Mouse (Mus musculus) neural tube, embryonic 15.5 days (tissue): ENCODE data around the gene B4galnt4. TPM values are rescaled to one million over a fixed set of nuclear protein-coding genes. Genes with fewer than 3 reads are reported as not detected.
A peak's percentile ranks its signal among the peaks of the same experiment; 100 is the strongest.
"Not testable (repeated sequence)": the region's sequence is repeated elsewhere in the genome, so short reads cannot be mapped to it uniquely, and the experiment has no call there.

Experiments
- ATAC-seq: fragments of 200-750 bp; cut with Nextera tagmentation; 2 replicates; pipeline ENCODE4 v1.8.0; 2017; ENCODE audit warnings: mild to moderate bottlenecking, moderate TSS enrichment, moderate library complexity; ENCODE audit not compliant: low FRiP score
- H3K27ac ChIP-seq: fragments of 300-500 bp; sonication (generic); replicated peaks from 2 replicates; pipeline ENCODE4 v1.5.1; 2015; ENCODE audit warnings: mild to moderate bottlenecking, inconsistent platforms
- H3K27me3 ChIP-seq: fragments of 300-500 bp; sonication (generic); replicated peaks from 2 replicates; pipeline ENCODE4 v1.6.1; 2015; ENCODE audit warnings: inconsistent platforms
- H3K36me3 ChIP-seq: fragments of 300-500 bp; sonication (generic); 2 replicates; pipeline ENCODE4 v1.6.1; 2015; ENCODE audit warnings: inconsistent platforms
- H3K4me1 ChIP-seq: fragments of 300-500 bp; sonication (generic); 2 replicates; pipeline ENCODE4 v1.6.1; 2015; ENCODE audit warnings: inconsistent platforms
- H3K4me2 ChIP-seq: fragments of 300-500 bp; sonication (generic); 2 replicates; pipeline ENCODE4 v1.6.1; 2015; ENCODE audit warnings: inconsistent platforms, mild to moderate bottlenecking, moderate library complexity
- H3K4me3 ChIP-seq: fragments of 300-500 bp; sonication (generic); replicated peaks from 2 replicates; pipeline ENCODE4 v1.5.1; 2015; ENCODE audit warnings: mild to moderate bottlenecking, inconsistent platforms
- H3K9ac ChIP-seq: fragments of 300-500 bp; sonication (generic); replicated peaks from 2 replicates; pipeline ENCODE4 v1.6.1; 2015; ENCODE audit warnings: mild to moderate bottlenecking, inconsistent platforms
- H3K9me3 ChIP-seq: fragments of 300-500 bp; sonication (generic); replicated peaks from 2 replicates; pipeline ENCODE4 v1.6.1; 2016; ENCODE audit warnings: inconsistent platforms
- WGBS: fragments of 180-500 bp; shearing (Covaris S2); methylation state at CpG from one replicate; pipeline ENCODE4 v1.1.7; 2015; ENCODE audit warnings: mixed read lengths; 5-methylcytosine and 5-hydroxymethylcytosine counted together
- polyA plus RNA-seq: library from polyadenylated mRNA; unstranded; fragments of >200 nt; fragmentation: Nextera tagmentation; extraction: Ambion mirVana; gene quantifications from 2 replicates; pipeline ENCODE4 v1.2.1, GENCODE M21; 2015

The B4galnt4 gene
- polyA plus RNA-seq = 39.3 and 51.2 TPM in 2 replicates

GRCm38 (mm10) chr7:141060426-141061242 is at the start of gene B4galnt4:
Gene B4galnt4 (plus strand): TSS chr7:141061104.
- no peaks in the 10 kb centered on the region for H3K9me3 ChIP-seq
- peak within 1 kb of the TSS; percentile 72 for H3K4me2 ChIP-seq
- H3K27ac ChIP-seq = peak within 1 kb of the TSS; percentile 92
- WGBS = 1% methylated on average over 70 of the region's 72 CpGs
- ATAC-seq = peak; percentile 99
- H3K36me3 ChIP-seq = peaks cover 25% of the 10 kb centered on the region
- peaks cover 39% of the 10 kb centered on the region for H3K4me1 ChIP-seq
- H3K4me3 ChIP-seq = peak within 1 kb of the TSS; percentile 85
- no peaks in the 10 kb centered on the region for H3K27me3 ChIP-seq
- peak within 1 kb of the TSS; percentile 98 for H3K9ac ChIP-seq

DNA sequence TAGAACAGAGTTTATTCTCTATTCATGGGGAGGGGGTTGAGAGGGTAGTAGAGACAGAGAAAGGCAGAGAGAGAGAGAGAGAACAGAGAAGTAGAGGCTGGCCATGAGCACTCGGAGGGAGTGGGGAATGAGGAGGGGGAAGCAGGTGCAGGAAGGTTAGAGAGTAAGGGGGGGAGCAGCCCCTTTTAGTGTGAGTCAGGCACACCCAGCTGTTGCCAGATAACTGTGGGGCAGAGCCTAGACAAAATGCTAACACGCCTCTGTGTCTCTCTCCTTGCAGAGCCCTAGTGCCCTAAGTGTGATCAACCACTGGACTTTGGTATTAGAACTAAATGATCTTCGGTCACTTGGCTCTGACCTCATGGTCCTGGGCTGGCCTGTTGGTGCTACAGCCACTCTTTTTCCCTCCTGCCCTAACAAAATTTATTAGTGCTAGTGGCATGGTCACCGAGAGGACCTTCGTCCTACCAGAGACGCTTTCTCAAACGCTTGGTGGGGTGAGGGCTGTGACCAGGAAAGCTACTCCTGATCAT is 49.6 kb upstream of the B4galnt4 start:
- Histone ChIP-seq H3K4me1 (peaks cover 11% of the 10 kb centered on the region; the same call in 1 of the 2 replicates), H3K9ac (no peak overlapping the region), H3K4me3 (no peak overlapping the region), H3K36me3 (no peaks in the 10 kb centered on the region), H3K9me3 (no peaks in the 10 kb centered on the region), H3K4me2 (no peak overlapping the region), H3K27ac (no peak overlapping the region), H3K27me3 (no peaks in the 10 kb centered on the region)
- no peak for ATAC-seq
- WGBS = 88% methylated on average over 7 of the region's 7 CpGs

DNA sequence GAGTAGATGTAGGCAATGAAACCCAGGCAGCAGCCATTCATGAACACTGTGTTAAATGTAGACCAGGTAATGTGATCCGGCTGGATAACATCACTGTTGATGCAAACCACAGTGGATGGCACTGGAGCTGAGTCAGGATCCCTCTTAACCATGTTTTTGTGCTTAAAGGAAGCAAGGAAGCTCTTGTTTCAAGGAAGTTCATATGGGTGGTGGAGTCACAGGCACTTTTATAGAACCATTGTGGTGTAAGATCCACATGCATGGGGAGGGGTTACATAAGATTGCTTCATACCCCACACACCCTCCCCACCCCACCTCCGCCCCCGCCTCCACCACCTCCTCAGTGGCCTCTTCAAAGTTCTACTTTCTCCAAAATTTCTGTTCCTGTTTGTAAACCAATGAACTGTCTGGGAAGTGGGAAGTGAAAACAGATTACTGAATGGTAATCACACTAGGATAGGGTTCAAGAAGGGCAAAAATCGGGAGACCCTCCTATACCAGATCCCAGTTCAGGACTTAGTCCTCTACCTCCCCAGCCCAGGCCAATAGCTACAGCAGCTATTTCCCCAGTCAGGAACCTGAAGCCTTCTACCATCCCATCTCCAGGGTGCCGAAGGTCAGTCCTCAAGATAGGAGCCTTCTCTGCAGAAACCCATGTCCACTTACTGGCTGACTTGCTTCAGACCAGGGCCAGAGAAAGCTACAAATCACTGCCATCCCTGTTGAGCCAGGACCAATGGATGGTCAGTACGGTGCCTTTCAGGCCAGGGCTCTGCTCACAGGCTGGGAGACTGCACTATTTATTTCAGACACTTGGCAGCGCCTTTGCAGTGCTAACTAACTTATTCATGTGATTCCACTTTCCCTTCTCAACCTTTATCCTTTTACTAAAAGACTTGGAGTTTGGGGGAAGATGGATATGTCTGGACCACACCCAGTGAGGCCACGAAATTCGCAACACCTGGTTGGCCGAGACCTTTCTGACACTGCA is 43.9 kb upstream of the B4galnt4 start:
- Histone ChIP-seq H3K36me3 (no peaks in the 10 kb centered on the region), H3K4me3 (no peak overlapping the region), H3K27me3 (no peaks in the 10 kb centered on the region), H3K9me3 (no peaks in the 10 kb centered on the region), H3K4me2 (no peak overlapping the region), H3K4me1 (no peaks in the 10 kb centered on the region), H3K9ac (no peak overlapping the region), H3K27ac (no peak overlapping the region)
- 86% methylated on average over 10 of the region's 10 CpGs for WGBS
- ATAC-seq = no peak

DNA sequence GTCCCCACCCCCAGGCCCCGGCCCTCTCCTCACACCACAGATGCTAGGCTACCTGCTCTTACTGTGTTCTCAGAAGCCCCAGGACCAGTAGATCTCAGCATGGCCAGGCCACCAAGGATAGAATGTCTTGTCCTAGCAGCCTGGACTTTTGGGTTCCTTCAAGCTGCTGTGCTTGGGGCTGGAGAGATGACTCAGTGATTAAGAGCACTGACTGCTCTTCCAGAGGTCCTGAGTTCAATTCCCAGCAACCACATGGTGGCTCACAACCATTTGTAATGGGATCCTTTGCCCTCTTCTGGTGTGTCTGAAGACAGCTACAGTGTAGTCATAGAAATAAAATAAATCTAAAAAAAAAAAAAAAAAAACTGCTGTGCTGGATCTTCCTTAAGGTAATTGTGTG is 43.1 kb upstream of the B4galnt4 start, which contains the start of gene Ifitm6:
Ifitm6 (minus strand) TSS at position 101 of the 400 bp plus-strand sequence.
- not testable (repeated sequence) for H3K27ac ChIP-seq, H3K36me3 ChIP-seq, H3K4me2 ChIP-seq, H3K9me3 ChIP-seq, H3K4me1 ChIP-seq, H3K4me3 ChIP-seq, ATAC-seq, H3K9ac ChIP-seq, H3K27me3 ChIP-seq
- 92% methylated on average over 1 of the region's 1 CpGs for WGBS

GRCm38 (mm10) chr7:141019028-141019427 is 41.9 kb upstream of the B4galnt4 start:
- no peaks in the 10 kb centered on the region for H3K9me3 ChIP-seq
- H3K4me1 ChIP-seq = no peaks in the 10 kb centered on the region
- no peaks in the 10 kb centered on the region for H3K27me3 ChIP-seq
- no peak overlapping the region for H3K9ac ChIP-seq
- no peaks in the 10 kb centered on the region for H3K36me3 ChIP-seq
- H3K27ac ChIP-seq = no peak overlapping the region
- no peak overlapping the region for H3K4me3 ChIP-seq
- ATAC-seq = no peak
- H3K4me2 ChIP-seq = no peak overlapping the region
- 91% methylated on average over 5 of the region's 5 CpGs for WGBS

GRCm38 (mm10) chr7:141021489-141022449 is 39.1 kb upstream of the B4galnt4 start:
- H3K9ac ChIP-seq = no peak overlapping the region
- WGBS = 85% methylated on average over 14 of the region's 14 CpGs
- H3K27ac ChIP-seq = no peak overlapping the region

DNA sequence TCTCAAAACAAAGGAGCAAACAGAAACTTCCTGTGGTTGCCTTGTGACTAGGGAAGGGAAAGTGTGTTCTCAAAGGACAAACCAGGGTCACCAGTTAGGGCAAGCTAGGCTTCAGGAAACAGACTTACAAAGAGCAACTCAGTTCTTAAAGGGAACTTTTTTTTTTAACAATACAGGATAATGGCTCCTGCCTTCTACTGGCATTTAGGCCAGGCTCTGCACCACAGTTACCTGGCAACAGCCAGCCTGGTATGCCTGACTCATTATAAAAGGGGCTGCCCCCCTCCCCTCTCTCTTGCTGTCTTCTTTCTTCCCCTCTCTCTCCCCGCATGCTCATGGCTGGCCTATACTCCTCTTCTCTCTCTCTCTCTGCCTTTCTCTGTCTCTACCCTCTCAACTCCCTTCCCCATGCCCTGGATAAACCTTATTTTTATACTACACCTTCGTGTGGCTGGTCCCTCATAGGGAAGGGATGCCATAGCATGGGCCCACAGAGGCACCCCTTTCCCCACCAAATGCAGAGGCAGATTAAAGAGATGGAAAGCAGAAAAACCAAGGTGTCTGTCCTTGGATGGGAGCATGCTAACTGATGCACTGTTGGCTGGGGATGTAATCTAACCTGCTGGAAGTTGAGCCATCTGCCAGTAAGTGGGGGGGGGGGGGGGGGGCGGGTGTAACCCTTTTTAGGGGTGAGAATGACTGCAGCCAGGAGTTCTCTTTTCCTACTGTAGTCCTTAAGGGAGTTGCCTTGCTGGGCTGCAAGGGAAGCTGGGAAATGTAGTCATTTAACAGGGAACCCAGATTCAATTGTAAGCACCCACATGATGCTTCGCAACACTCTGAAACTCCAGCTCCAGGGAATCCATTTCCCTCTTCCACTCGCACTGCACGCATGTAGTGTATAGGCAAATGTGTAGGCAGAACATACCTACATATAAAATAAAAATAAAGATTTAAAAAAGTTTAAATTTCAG is 35.8 kb upstream of the B4galnt4 start:
- Histone ChIP-seq H3K9me3 (no peaks in the 10 kb centered on the region), H3K27me3 (no peaks in the 10 kb centered on the region), H3K4me1 (no peaks in the 10 kb centered on the region), H3K9ac (no peak overlapping the region), H3K27ac (peak overlapping the region; percentile 80), H3K36me3 (no peaks in the 10 kb centered on the region), H3K4me2 (no peak overlapping the region), H3K4me3 (no peak overlapping the region)
- 14% methylated on average over 6 of the region's 6 CpGs for whole genome bisulfite sequencing
- ATAC-seq = peak; percentile 73; the same call in 1 of the 2 replicates

More at GRCm38 (mm10) chr7:141021489-141022449, 39.1 kb upstream of the B4galnt4 start:
- H3K4me3 ChIP-seq = no peak overlapping the region
- no peak overlapping the region for H3K4me2 ChIP-seq
- H3K36me3 ChIP-seq = no peaks in the 10 kb centered on the region
- no peak for ATAC-seq
- H3K9me3 ChIP-seq = no peaks in the 10 kb centered on the region
- no peaks in the 10 kb centered on the region for H3K27me3 ChIP-seq
- no peaks in the 10 kb centered on the region for H3K4me1 ChIP-seq

DNA sequence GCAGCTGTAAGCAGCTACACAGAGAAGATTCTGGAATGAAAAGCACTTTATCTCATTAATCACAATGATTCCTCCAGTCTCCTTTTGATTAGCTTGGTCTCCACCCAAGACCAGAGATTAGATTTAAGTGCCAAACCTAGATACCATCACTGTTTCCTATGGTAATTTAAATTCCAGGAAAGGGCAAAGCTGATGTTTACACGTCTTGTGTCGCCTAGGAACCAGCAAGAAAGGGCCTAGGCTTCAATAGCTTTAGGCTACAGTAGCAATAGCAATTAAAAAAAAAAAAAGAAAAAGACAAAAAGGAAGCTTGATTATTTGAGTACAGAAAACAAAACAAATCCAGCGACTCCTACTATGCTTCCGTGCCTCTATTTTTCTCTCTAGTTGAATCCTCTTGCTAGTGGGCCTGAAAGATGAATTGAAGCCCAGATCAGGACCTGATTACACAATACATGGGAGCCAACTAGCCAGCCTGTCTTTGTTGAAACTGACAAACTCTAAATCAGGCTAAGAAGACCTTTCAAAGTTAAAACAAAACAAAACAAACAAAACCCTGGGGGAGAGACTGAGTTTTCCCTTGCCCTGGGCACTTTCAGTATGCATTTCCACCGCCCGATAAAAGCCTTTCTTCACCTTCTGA is 34.7 kb upstream of the B4galnt4 start:
- H3K4me1 ChIP-seq = no peaks in the 10 kb centered on the region
- no peak for ATAC-seq
- no peaks in the 10 kb centered on the region for H3K27me3 ChIP-seq
- no peak overlapping the region for H3K9ac ChIP-seq
- H3K4me3 ChIP-seq = no peak overlapping the region
- H3K36me3 ChIP-seq = no peaks in the 10 kb centered on the region
- H3K9me3 ChIP-seq = no peaks in the 10 kb centered on the region
- no peak overlapping the region for H3K4me2 ChIP-seq
- H3K27ac ChIP-seq = peak overlapping the region; percentile 80
- WGBS = 9% methylated on average over 6 of the region's 6 CpGs

DNA sequence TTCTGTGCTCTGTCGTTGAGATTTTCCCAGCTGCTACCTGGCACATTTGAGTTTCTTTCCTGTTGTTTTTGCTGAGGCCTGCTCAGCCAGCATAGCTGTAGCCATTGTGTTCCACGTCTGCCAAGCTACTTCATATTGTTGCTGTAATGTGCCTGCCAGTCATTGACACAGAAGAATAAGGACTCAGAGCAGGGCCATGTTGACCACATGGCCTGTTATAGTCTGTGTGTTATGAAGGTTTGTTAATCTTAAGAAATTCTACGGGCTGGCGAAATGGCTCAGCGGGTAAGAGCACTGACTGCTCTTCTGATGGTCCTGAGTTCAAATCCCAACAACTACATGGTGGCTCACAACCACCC is 34.2 kb upstream of the B4galnt4 start:
- Histone ChIP-seq H3K9ac (no peak overlapping the region), H3K27me3 (no peaks in the 10 kb centered on the region), H3K4me2 (no peak overlapping the region), H3K4me3 (no peak overlapping the region), H3K9me3 (no peaks in the 10 kb centered on the region), H3K36me3 (no peaks in the 10 kb centered on the region), H3K27ac (peak overlapping the region; percentile 80), H3K4me1 (no peaks in the 10 kb centered on the region)
- no peak for ATAC-seq
- 37% methylated on average over 5 of the region's 5 CpGs for WGBS
